Mouse (Mus musculus) gastrocnemius, postnatal 10 days (tissue): ENCODE results near the gene Dok5. TPM values are rescaled to one million over a fixed set of nuclear protein-coding genes. Genes with fewer than 3 reads are reported as not detected.

Experiments used
- DNase-seq: peaks from one replicate; pipeline ENCODE4 v3.0.0; 2021; ENCODE audit warnings: mixed read lengths
- long read RNA-seq, 2 experiments: library from polyadenylated mRNA; stranded (forward); transcript quantifications; one replicate each; pipeline ENCODE4 v2.0.0; 2021
- total RNA-seq, 2 experiments: library from RNA; stranded (reverse); gene quantifications; 2 replicates each; pipeline ENCODE4 v1.2.3; 2021

The Dok5 gene
- 10 to 100 TPM; 20.1 to 24.0 TPM for total RNA-seq
- long read RNA-seq, experiment 1, transcript Dok5-201 (8 exons, 1,768 nt) = major isoform, 19 of 23 reads
- long read RNA-seq, experiment 1, partial matches to known transcripts = 1 of 23 reads
- long read RNA-seq, experiment 1, other reads (novel, unspliced or antisense) = 3 of 23 reads
- long read RNA-seq, experiment 2, transcript Dok5-201 (8 exons, 1,768 nt) = major isoform, 27 of 30 reads
- long read RNA-seq, experiment 2, partial matches to known transcripts = 0 of 30 reads
- long read RNA-seq, experiment 2, other reads (novel, unspliced or antisense) = 3 of 30 reads

- DNase-seq = peak; percentile 87
These were observed at the start of gene Dok5 for GRCm38 (mm10) chr2:170731632-170732561. Dok5 (plus strand) TSS chr2:170731807.

- DNase-seq = no peak
These were observed 48.2 kb upstream of the Dok5 start for GRCm38 (mm10) chr2:170683385-170683784.

GRCm38 (mm10) chr2:170695071-170695936 lies 36.3 kb upstream of the Dok5 start:
- no peak for DNase-seq

GRCm38 (mm10) chr2:170695937-170696510 lies 35.6 kb upstream of the Dok5 start:
- no peak for DNase-seq

- DNase-seq = no peak
These were observed 31.1 kb upstream of the Dok5 start for GRCm38 (mm10) chr2:170700471-170700870.

GRCm38 (mm10) chr2:170706488-170706887 lies 25.1 kb upstream of the Dok5 start:
- no peak for DNase-seq

GRCm38 (mm10) chr2:170707672-170708071 lies 23.9 kb upstream of the Dok5 start:
- no peak for DNase-seq

GRCm38 (mm10) chr2:170708901-170709300 lies 22.7 kb upstream of the Dok5 start:
- DNase-seq = no peak

GRCm38 (mm10) chr2:170712658-170713285 lies 18.8 kb upstream of the Dok5 start:
- no peak for DNase-seq

- DNase-seq = no peak
These were observed 11.2 kb upstream of the Dok5 start for GRCm38 (mm10) chr2:170720386-170720785.

GRCm38 (mm10) chr2:170724136-170724535 lies 7.5 kb upstream of the Dok5 start:
- DNase-seq = no peak

- DNase-seq = no peak
These were observed 6.9 kb upstream of the Dok5 start for GRCm38 (mm10) chr2:170724716-170725115.

- DNase-seq = no peak
These were observed 5.8 kb upstream of the Dok5 start for GRCm38 (mm10) chr2:170725796-170726195.

- DNase-seq = no peak
These were observed 4.5 kb upstream of the Dok5 start for GRCm38 (mm10) chr2:170726996-170727710.

- no peak for DNase-seq
These were observed 2.7 kb upstream of the Dok5 start for GRCm38 (mm10) chr2:170728864-170729263.

- no peak for DNase-seq
These were observed 1.9 kb upstream of the Dok5 start for GRCm38 (mm10) chr2:170729661-170730060.

GRCm38 (mm10) chr2:170730136-170730535 lies 1.5 kb upstream of the Dok5 start:
- DNase-seq = no peak

- no peak for DNase-seq
These were observed 826 bp upstream of the Dok5 start for GRCm38 (mm10) chr2:170730781-170731180.

GRCm38 (mm10) chr2:170731205-170731604 lies 402 bp upstream of the Dok5 start:
- DNase-seq = no peak

- DNase-seq = no peak
These were observed 2.1 kb downstream of the Dok5 start for GRCm38 (mm10) chr2:170733671-170734070.

GRCm38 (mm10) chr2:170734446-170734845 lies 2.8 kb downstream of the Dok5 start:
- no peak for DNase-seq
